Mouse (Mus musculus): ENCODE measurements at regions not wholly inside any gene's neighbourhood (a gene's known extent, or its start where the extent isn't known, plus 50 kb on each side); places are given as distances from the start of the nearest gene placed in this dataset.

GRCm38 (mm10) chr7:69820570-69820969 lies 546.0 kb downstream of the Nr2f2 start:
- no peak for TF ChIP-seq CTCF (IDR thresholded peaks at IDR 0.05; ENCODE audit: insufficient read depth, low read depth, low read length)
- TF ChIP-seq POLR2A (IDR thresholded peaks at IDR 0.05; ENCODE audit: insufficient read depth, low read depth, low read length) = no peak
